Mouse (Mus musculus) cerebellum, adult 18-20 months (tissue): ENCODE measurements around the gene Ankfy1.
A peak's percentile ranks its signal among the peaks of the same experiment; 100 is the strongest.
"Not testable (repeated sequence)": the region's sequence is repeated elsewhere in the genome, so short reads cannot be mapped to it uniquely, and the experiment has no call there.

ENCODE experiments used
- DNase-seq, 2 experiments: peaks; one replicate each; pipeline ENCODE4 v3.0.0; 2021

The Ankfy1 gene

GRCm38 (mm10) chr11:72723871-72724270 is 34.1 kb downstream of the Ankfy1 start:
- DNase-seq = peak; percentile 30 to 45

GRCm38 (mm10) chr11:72726023-72726422 is 36.2 kb downstream of the Ankfy1 start:
- no peak for DNase-seq

- DNase-seq = no peak
Observed at GRCm38 (mm10) chr11:72733736-72734135, 43.9 kb downstream of the Ankfy1 start.

- DNase-seq = no peak
Observed at GRCm38 (mm10) chr11:72734840-72735518, 45.2 kb downstream of the Ankfy1 start.

GRCm38 (mm10) chr11:72735519-72735860 is 45.7 kb downstream of the Ankfy1 start:
- no peak for DNase-seq

GRCm38 (mm10) chr11:72736320-72736719 is 46.5 kb downstream of the Ankfy1 start:
- no peak for DNase-seq

GRCm38 (mm10) chr11:72737517-72737916 is 47.7 kb downstream of the Ankfy1 start:
- peak; percentile 23 to 32 for DNase-seq

GRCm38 (mm10) chr11:72739048-72739447 is 49.2 kb downstream of the Ankfy1 start:
- no peak for DNase-seq

- no peak for DNase-seq
Observed at GRCm38 (mm10) chr11:72751956-72752355, 62.1 kb downstream of the Ankfy1 start.

GRCm38 (mm10) chr11:72758316-72758715 is 68.5 kb downstream of the Ankfy1 start:
- peak; percentile 16 to 31 for DNase-seq

GRCm38 (mm10) chr11:72759581-72759980 is 69.8 kb downstream of the Ankfy1 start:
- no peak for DNase-seq

GRCm38 (mm10) chr11:72760781-72761180 is 71.0 kb downstream of the Ankfy1 start:
- DNase-seq = no peak

- no peak for DNase-seq
Observed at GRCm38 (mm10) chr11:72764270-72764669, 74.5 kb downstream of the Ankfy1 start.

- DNase-seq = no peak
Observed at GRCm38 (mm10) chr11:72767716-72768115, 77.9 kb downstream of the Ankfy1 start.

GRCm38 (mm10) chr11:72769061-72769460 is 79.3 kb downstream of the Ankfy1 start:
- DNase-seq = no peak

GRCm38 (mm10) chr11:72770324-72770723 is 80.5 kb downstream of the Ankfy1 start:
- DNase-seq = no peak

- DNase-seq = no peak
Observed at GRCm38 (mm10) chr11:72770816-72771215, 81.0 kb downstream of the Ankfy1 start.

- no peak for DNase-seq
Observed at GRCm38 (mm10) chr11:72771461-72771860, 81.7 kb downstream of the Ankfy1 start.

- not testable (repeated sequence) for DNase-seq
Observed at GRCm38 (mm10) chr11:72772611-72773010, 82.8 kb downstream of the Ankfy1 start.

GRCm38 (mm10) chr11:72778957-72779356 is 89.2 kb downstream of the Ankfy1 start:
- no peak for DNase-seq

- no peak for DNase-seq
Observed at GRCm38 (mm10) chr11:72782103-72782502, 92.3 kb downstream of the Ankfy1 start.

GRCm38 (mm10) chr11:72782503-72782902 is 92.7 kb downstream of the Ankfy1 start:
- DNase-seq = no peak

- DNase-seq = no peak
Observed at GRCm38 (mm10) chr11:72792033-72792432, 102.2 kb downstream of the Ankfy1 start.

- no peak for DNase-seq
Observed at GRCm38 (mm10) chr11:72795149-72795454, 105.3 kb downstream of the Ankfy1 start.
